ENCODE assay signal across 8 mouse cellular contexts in genomic region chr2:25126011-25127010, GRCm38 (mm10). TPM values are rescaled to one million over a fixed set of nuclear protein-coding genes. Genes with fewer than 3 reads are reported as not detected.
DNase-seq lines count a peak whose midpoint lies in the region; ATAC-seq and TF ChIP-seq lines count a peak whose summit lies in the region.

No protein-coding gene starts in this region.

- DNase-seq in cerebellum, adult 2 months, result peak; percentile 12 to 22
- no peak for DNase-seq in cerebellum, postnatal 36 days
- peak; percentile 12 for DNase-seq in ovary, postnatal 14 days (ENCODE audit: low spot score)
- DNase-seq in ovary, adult 18-20 months (ENCODE audit: low spot score), result no peak
- DNase-seq in layer of hippocampus, postnatal 10 days (ENCODE audit: low spot score in 2 of 2), result peak; percentile 60 to 70
- DNase-seq in lung, adult 18-20 months, result no peak
- no peak for DNase-seq in gastrocnemius, postnatal 25 days

- H3K36me3 ChIP-seq in neural tube, embryonic 14.5 days (ENCODE audit: control insufficient read depth, insufficient read depth, low read length), result no peaks in the 10 kb centered on the region

- no peak overlapping the region for H3K9ac ChIP-seq in neural tube, embryonic 14.5 days (replicated peaks; ENCODE audit: low read depth, low read length)

- H3K4me3 ChIP-seq in cerebellum, adult 2 months (replicated peaks; ENCODE audit: insufficient read depth, low read depth, low read length), result no peak overlapping the region
- H3K4me3 ChIP-seq in neural tube, embryonic 14.5 days (ENCODE audit: low read depth, low read length), result no peak overlapping the region

- no peak for TF ChIP-seq POLR2A in cerebellum, adult 2 months (IDR thresholded peaks at IDR 0.05; ENCODE audit: borderline replicate concordance, insufficient read depth, low read length)

- H3K27me3 ChIP-seq in cerebellum, adult 2 months (ENCODE audit: control insufficient read depth, insufficient read depth, low read length), result no peaks in the 10 kb centered on the region; the same call in 1 of the 2 replicates
- no peaks in the 10 kb centered on the region for H3K27me3 ChIP-seq in neural tube, embryonic 14.5 days (ENCODE audit: control insufficient read depth, insufficient read depth, low read length)

- H3K4me1 ChIP-seq in cerebellum, adult 2 months (ENCODE audit: control insufficient read depth, insufficient read depth, low read length), result no peaks in the 10 kb centered on the region
- H3K4me1 ChIP-seq in neural tube, embryonic 14.5 days (ENCODE audit: control insufficient read depth, insufficient read depth, low read length), result peaks cover 11% of the 10 kb centered on the region; the same call in 1 of the 2 replicates

- no peak overlapping the region for H3K4me2 ChIP-seq in neural tube, embryonic 14.5 days (ENCODE audit: low read depth, low read length)

- H3K27ac ChIP-seq in cerebellum, adult 2 months (ENCODE audit: insufficient read depth, low read length), result no peak overlapping the region
- H3K27ac ChIP-seq in neural tube, embryonic 14.5 days (ENCODE audit: low read depth, low read length), result peak overlapping the region; percentile 64

- ATAC-seq in neural tube, embryonic 14.5 days (ENCODE audit: low read depth), result peak; percentile 87

- 15% methylated on average over 19 of the region's 19 CpGs for WGBS in cerebellum, adult 2 months
- WGBS in neural tube, embryonic 14.5 days, result 14% methylated on average over 19 of the region's 19 CpGs

- no peaks in the 10 kb centered on the region for H3K9me3 ChIP-seq in neural tube, embryonic 14.5 days (ENCODE audit: control insufficient read depth, low read length)

- no peak for TF ChIP-seq CTCF in cerebellum, adult 2 months (IDR thresholded peaks at IDR 0.05; ENCODE audit: borderline replicate concordance, insufficient read depth, low read depth, low read length)

RNA-seq across cellular contexts. Expression of gene Noxa1, which starts 31.4 kb away (rescaled TPM):
- polyA plus RNA-seq in cerebellum, adult 2 months (2012; rRNA removed), result not detected in 2 replicates
- not detected for total RNA-seq in layer of hippocampus, postnatal 10 days (2021)
- 0.17 TPM in 1 of 2 replicates, not detected in the other for polyA plus RNA-seq in neural tube, embryonic 14.5 days (2014; fragmentation: Nextera tagmentation; extraction: Ambion mirVana)
- total RNA-seq in gastrocnemius, postnatal 25 days (2021), result not detected

RNA-seq across cellular contexts. Expression of gene Entpd8, which starts 46.2 kb away (rescaled TPM):
- polyA plus RNA-seq in cerebellum, adult 2 months (2012; rRNA removed), result not detected in 2 replicates
- total RNA-seq in layer of hippocampus, postnatal 10 days (2021), result not detected
- polyA plus RNA-seq in neural tube, embryonic 14.5 days (2014; fragmentation: Nextera tagmentation; extraction: Ambion mirVana), result 0.27 TPM in 1 of 2 replicates, not detected in the other
- total RNA-seq in gastrocnemius, postnatal 25 days (2021), result not detected

RNA-seq across cellular contexts. Expression of gene Nrarp, which starts 54.2 kb away (rescaled TPM):
- 7.7 and 9.4 TPM in 2 replicates for polyA plus RNA-seq in cerebellum, adult 2 months (2012; rRNA removed)
- 10 to 100 TPM; 43.0 to 50.3 TPM for total RNA-seq in layer of hippocampus, postnatal 10 days (2021)
- polyA plus RNA-seq in neural tube, embryonic 14.5 days (2014; fragmentation: Nextera tagmentation; extraction: Ambion mirVana), result 10.7 and 15.1 TPM in 2 replicates
- 1 to 10 TPM; 3.6 to 6.7 TPM for total RNA-seq in gastrocnemius, postnatal 25 days (2021)

Comparison
In these comparisons a context has a peak if more than half of its experiments do, and no peak if none do; other contexts are left out.
1. DNase-seq: peak in cerebellum, adult 2 months (2 of 2), ovary, postnatal 14 days (single experiment) and layer of hippocampus, postnatal 10 days (2 of 2); none in cerebellum, postnatal 36 days (0 of 2), ovary, adult 18-20 months (single experiment), lung, adult 18-20 months (0 of 2) and gastrocnemius, postnatal 25 days (single experiment).
2. RNA of gene Nrarp, which starts 54.2 kb away (total RNA-seq): 43.0 to 50.3 TPM in layer of hippocampus, postnatal 10 days; 3.6 to 6.7 TPM in gastrocnemius, postnatal 25 days; every median in the first group is over 4 times any median in the second.